Mouse (Mus musculus): ENCODE results near the gene Gm27021.
A peak's percentile ranks its signal among the peaks of the same experiment; 100 is the strongest.

Gene Gm27021

DNA sequence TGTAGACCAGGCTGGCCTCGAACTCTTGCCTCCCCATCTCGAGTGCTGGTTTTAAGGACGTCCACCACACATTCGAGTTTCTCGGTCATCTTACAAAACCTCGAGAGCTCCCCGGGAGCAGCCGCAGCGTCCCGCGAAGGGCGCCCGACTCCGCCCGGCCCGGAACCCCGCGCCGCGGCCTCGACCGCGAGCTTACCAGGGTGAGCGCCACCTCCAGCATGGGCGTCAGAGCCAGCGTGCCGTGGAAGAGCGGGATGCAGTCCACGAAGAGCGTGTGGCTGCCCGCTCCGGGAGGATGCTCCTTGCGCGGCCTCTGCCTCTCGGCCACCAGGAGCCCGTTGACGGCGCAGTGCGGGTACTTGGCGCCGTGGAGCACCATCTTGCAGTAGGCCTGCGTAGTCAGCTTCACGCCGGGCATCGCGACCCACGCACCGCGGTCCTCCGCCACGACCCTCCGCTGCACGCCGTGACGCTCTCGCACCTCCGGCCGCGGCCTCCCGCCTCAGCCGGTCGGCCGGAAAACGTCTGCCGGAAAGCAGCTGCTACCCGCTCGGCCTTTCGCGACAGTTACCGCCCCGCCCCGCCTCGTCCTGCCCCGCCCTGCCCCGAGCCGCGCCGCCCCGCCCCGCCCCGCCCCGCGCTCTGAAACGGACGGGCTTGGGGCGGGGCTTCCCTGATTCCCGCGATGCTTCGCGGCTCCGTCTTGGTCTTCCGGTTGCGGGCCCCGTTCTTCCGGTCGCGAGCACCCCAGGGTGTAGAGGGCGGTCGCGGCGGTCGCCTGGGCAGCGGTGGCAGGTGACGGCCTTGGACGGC lies at the start of gene Gm27021, which contains the start of gene Cox4i1:
Gene Gm27021, minus strand, starts transcription at position 519 of the 813 bp plus-strand sequence.
Gene Cox4i1, plus strand, starts transcription at position 662 of the 813 bp plus-strand sequence.
- peak; percentile 96 to 97 for DNase-seq

DNA sequence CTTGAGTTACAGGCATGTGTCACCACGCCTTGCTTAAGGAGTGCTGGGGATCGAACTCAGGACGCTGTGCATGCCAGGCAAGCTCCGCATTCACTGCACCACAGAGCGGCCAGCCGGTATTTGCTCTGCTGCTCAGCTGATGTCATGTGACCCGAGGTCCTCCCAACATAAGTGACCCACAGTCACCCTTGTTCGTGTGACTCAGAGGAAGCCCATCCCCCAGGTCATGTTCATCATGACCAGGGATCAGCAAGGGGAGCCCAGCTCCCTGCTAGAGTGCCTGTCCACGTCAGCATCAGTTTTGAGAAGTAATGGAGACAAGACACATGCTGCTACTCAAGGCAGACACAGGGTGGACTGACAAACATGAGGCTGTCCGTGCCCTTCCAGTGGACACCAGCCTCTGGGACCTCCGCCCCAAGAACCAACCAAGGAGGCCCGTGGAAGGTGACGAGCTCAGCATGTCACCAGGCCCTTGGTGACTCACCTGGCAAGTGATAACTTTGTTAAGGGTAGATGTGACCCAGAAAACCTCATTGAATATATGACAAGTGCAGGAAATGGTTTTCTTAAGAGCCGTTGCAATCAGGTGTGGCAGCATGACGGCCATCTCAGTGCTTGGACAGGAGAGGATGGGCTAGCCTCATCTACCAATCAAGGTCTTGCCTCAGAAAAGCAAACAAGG lies 48.3 kb upstream of the Gm27021 start:
- no peak for DNase-seq

DNA sequence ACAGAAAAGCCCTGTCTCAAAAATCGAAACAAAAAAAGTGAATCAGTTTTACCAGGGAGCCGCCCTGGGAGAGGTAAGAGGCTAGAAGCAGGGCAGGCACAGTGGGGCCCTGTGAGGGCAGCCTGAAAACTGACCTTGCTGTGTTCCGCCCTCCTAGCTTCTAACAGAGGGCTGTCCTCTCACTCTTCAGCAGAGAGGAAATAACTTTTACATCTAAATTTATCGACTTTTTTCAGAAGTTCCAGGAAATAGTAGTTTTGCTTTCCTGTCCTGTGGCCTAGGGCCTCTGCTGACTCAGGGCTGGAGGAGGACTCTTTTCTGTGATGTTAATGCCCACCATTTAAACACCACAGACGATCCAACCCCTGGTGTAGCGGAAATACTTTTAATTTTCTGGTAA lies 47.3 kb upstream of the Gm27021 start:
- DNase-seq = no peak

DNA sequence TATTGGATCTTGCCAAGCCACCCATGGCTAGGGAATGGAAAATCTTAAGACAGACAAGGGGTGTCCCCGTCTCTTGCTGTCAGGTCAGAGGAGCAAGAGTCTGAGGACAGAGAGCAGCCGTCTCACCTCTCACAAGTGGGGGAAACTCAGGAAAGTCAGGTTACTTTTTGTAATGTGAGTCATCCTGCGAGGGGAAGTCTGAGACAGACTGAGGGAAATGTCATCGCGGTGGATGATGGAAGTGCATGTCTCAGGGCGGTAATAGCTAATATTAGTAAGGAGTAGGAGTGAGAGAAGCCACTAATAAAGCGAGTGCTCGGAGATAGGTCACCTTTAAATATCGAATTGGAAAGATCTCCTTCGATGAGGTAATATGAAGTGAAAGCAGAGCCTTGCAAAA lies 41.3 kb upstream of the Gm27021 start:
- no peak for DNase-seq

DNA sequence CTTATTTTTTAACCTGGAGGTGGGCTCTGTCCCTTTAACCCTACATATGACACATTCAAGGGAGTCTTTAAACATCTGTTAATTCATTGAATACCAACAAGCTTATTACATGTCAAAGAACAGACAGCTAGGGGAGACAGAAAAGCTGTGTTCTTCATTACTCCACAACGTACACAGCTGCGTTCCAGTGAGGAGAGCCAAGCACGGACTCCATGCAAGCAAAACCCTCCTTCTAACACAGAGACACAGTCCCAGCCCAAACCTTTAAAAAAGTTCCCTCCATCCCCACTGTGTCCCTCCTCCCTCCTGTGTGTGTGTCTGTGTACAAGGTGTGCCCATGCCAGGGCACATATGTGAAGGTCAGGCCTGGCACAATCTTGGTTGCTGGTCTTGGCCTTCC lies 38.3 kb upstream of the Gm27021 start:
- DNase-seq = no peak

DNA sequence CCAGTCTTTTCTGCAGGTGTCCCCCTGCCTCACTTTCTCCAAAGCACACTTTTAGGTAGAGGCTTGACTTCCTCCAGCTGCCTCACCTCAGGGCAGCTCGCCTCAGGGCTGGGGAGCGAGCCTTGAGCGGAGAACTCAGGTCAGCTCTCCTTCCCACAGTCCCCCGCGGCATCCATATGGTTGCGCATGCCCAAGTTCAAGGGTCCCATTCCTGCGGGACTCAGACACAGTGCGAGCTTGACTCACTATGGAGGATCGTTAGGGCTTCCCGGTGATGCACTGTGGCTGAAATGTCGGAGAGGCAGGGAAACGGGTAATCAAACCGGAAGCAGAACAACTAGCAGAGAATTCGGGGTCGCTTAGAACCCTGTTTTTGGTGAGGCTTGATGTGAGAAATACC lies 37.3 kb upstream of the Gm27021 start:
- no peak for DNase-seq

DNA sequence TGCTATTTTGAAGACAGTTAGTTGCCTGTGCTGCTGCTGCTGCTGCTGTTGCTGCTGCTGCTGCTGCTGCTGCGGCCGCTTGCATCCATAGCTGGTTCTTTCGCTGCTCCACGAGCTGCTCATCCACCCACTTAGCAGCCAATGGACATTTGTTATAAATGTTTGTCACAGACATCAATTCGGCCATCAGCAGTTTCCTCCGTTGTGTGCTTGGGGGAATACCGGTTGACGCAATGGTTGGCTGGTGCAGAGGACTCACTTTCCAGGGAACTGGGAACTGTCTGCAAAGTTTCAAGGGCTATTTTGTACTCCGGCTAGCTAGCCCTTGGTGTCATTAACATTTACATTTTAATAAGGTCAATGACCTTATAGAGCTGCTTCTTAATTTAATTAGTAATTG lies 36.3 kb upstream of the Gm27021 start:
- DNase-seq = no peak

DNA sequence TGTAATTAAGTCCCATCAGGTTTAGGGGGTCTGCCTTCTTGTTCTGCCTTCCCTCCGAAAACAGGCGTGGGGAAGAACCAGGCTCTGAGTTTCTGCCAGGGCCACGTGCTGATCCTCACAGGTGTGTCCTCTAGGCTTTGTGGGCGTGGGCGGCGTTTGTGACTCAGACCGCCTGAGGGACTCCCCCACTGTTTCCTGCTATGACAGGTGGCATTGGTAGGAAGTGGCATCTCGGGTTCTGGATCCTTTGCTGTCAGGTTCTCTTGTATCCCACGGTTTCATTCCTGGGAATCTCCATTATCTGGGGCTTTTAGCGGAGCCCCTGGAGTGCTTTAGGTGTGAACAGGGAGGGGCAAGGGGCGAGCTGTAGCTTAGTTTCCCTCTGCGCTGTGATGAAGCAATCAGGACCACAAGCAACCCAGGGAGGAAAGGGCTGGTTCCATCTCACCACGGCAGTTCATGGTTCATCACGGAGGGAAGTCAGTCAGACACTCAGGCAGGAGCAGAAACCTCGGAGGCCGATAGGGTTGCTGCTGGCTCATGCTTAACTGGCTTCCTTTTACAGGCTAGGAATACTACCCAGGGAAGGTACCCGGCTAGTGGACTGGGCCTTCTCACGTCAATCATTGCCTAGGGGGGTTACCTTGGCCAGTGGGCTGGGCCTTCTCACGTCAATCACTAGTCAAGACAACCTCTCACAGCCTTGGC lies 34.0 kb upstream of the Gm27021 start:
- DNase-seq = no peak

DNA sequence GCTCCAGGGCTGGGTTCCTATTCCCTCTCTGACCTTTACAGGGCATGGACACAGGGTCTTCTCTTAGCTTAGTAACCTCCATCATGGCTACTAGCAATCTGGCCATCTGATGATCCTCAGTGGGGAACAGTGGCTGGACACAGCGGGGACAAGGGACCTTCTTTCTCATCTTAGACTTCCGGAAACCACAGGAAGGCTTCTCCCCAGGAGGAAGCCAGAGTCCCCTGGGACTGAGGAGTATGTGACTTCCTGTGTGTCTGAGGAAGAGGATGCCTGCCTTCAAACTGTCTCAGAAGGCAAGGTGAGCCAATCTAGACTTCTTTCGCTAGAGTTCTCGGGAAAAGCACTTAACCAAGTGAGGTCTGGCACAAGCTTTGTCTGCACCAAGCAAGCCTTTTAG lies 32.2 kb upstream of the Gm27021 start:
- no peak for DNase-seq

DNA sequence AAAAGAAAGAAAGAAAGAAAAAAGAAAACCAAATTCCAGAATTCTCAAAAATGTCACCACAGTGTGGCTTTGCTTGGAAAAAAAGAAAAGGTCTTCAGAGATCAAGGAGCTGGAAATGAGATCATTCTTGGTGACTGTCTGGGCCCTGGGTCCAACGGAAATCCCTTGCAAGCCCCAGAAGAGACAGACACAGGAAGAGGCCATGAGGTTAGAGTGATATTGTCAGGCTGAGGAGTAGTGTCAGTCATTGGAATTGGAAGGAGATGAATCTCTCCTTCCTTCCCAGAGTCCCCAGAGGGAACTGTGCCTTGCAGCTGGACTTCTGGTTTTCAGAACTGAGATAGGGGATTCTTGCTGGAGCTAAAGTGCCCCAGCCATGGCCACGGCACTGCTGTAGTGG lies 31.7 kb upstream of the Gm27021 start:
- no peak for DNase-seq

DNA sequence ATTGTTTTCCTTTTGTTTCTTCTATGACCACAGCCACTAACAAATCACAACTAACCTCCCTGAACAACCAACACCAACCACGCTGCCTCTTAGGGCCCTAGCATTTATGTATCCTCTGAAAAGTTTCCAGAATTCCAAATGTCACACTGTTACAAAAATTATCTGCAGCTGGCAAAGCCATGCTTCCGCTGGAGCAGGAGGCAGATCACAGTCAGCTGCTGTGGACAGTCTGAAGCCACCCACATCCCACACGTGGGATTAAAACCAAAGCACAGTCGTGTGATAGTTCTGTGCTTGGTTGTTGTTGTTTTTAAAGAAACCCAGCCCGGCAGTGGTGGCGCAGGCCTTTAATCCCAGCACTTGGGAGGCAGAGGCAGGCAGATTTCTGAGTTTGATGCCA lies 31.2 kb upstream of the Gm27021 start:
- DNase-seq = no peak

DNA sequence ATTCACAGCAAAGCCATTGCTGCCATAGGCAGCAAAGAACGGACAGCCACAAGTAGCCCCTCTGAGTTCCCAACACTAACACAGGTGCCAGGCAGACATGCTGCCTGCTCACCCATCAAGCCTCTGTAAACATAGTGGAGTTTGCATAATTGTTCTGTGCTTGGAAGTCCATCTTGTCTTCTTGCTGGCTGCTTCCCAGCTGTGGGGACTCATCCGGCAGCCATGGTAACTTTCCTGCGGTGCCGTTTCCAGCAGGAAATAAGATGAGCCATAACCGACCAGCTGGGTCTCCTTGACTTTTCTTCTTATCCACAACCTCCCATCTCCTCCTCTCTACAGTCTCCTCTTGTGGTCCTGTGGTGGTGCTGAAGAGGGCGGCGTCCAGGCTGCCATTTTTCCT lies 30.5 kb upstream of the Gm27021 start:
- peak in 1 of 2 experiments; percentile 30 for DNase-seq

DNA sequence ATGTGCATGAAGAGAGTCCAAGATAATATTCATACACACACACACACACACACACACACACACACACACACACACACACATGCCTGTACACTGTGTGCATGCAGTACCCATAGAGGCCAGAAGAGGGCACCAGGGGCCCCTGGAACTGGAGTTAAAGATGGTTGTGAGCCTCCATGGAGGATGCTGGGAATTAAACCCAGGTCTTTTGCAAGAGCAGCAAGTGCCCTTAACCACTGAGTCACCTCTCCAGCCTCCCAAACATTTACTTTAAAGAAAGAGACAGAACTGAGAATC lies 30.0 kb upstream of the Gm27021 start:
- DNase-seq = peak in 1 of 2 experiments; percentile 40

DNA sequence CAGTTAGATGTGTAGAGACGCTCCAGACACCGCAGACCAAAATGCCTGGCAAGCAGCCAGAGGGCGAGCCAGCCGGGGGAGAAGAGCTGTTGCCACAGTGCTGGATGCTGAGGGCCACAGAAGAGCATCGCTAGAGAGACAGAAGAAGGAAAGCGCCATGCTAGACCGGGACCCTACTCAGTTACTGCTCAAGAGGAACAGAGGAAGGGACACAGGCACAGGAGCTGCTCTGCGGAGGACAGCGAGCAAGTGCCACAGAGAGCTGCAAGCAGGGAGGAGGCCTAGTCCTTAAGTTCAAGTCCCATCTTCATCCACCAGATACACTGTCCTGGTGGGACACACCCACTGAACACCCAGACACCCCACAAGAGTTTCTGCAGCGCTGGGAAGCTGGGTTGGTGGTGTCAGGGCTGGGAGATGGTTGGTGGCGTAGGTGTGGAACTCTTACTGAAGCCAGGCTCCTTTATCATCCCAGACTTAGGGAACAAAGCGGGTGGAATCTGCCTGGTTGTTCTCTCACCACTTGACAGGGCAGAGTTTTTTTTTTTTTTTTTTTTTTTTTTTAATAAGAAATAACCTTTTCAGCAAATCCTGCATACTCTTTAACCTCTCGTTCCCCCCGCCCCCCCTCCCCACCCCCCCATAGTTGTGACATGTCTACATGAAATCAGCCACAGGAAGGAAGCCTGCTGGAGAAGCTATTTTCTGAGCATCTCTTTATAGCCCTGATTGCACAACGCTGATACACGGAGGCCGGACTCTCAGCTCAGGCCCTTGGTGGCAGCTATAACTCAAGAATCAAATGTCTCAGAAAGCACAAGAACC lies 29.5 kb upstream of the Gm27021 start:
- DNase-seq = peak in 1 of 2 experiments; percentile 54

DNA sequence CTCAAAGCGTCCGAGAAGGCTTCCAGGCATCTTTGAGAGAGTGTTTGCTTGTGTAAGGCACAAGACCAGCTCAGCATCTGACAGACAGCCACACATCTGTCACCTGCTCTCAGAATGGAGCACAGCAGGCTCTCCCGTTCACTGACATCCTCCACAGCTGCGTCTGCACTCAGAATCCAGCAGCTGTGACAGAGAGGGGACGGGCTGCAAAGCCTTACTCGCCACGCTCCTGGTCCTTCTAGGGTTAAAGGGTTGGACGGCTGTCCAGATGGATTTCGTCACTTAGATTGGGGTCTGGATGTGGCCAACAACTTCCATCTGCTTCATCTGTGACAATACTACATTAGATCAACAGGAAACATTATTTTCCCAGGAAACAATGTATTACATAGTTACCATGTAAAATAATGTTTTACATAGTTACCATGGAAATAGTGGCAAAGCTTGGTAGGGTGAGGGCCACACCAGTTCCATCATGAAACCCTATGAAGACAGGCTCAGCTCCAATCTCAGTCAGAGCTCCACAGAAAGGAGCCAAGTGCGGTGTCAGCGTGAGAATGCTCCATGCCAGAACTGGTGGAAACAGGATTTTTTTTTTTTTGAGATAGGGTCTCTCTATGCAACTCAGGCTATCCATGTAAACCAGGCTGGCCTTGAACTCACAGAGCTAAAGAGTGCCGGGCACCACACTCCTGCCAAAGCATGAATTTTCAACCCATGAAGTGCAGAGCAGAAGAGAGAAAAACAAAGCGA lies 28.7 kb upstream of the Gm27021 start:
- no peak for DNase-seq

DNA sequence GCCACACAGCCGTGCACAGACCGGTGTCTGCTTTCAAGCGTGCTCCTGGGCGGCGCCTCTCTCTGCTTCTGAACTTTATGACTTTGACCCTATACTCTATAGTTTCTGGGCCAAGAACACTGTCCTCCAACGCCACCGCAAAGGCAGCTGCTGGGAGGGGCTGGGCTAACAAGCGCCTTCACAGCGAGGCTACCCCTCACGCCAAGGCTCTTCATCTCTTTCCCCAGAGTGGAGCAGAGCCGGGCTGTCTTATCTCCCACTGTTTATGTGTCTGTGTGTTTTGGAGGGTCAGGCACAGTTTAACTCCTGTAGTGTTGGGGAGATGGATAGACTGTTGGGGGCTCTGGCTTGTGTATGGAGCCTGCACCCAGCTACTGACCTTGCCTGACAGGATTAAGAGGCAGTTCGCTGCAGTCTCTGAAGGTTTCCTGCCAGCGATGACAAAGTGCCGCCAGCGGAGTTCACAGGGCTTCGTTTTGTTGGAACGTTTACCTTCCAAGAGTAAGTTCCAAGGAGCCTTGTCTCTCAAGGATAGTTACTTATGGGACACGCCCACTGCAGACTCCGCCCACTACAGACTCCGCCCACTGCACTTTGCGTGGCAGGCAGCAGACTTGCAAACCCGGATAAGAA lies 26.1 kb upstream of the Gm27021 start:
- peak; percentile 75 to 79 for DNase-seq

DNA sequence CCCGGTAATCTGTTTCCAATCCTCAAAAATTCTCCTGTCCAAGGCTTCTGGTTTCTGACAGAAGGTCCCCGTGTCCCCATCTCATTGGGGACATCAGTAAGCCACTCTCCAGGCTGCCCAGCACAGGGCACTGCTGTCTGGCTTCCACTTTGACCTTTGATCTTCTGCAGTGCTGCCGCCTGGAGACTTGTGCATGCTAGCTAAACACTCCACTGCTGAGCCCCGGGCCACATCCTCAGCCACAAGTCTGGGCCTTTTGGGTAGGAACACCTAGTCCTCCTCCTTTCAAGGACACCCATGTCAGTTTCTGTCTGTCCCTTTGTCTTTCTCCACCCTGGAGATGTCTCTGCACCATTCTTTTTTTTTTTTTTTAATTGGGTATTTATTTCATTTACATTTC lies 25.1 kb upstream of the Gm27021 start:
- DNase-seq = peak in 1 of 2 experiments; percentile 61

DNA sequence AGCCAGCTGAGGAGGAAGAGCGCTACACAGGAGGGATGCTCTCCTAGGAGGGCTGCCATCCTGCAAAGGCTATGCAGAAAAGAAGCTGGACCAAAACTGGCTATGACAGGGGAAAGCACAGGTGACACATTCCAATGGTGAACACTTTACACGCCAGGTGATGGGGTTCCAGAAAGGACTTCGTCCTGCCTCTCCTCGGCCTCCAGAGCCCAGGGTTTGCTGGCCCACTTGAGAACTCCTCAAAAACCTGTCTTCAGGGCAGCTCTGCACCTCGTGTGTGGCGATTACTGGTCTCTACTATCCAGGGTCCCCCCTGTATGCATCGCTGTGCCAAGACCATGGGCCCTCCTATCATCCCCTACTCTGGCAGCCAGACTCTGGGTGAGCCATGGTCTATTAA lies 20.6 kb upstream of the Gm27021 start:
- no peak for DNase-seq

DNA sequence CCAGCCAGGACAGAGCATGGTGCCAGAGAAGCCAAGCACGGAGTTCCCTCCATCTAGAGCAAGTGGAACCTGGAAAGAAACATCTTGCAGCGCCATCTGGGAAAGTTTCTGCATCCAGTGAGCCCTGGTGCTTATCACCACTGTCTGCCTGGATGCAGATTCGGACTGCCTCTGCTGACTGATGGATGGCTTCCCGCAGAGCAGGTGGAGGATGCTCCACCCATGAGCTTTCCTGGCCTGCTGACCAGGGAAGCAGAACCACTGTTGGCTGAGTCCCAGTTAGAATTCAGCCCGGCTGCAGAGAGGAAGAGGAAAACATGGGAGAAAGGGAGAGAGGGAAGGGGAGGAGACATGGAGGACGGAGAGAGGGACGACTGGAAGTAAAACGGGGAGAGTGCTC lies 19.9 kb upstream of the Gm27021 start:
- DNase-seq = peak; percentile 67 to 84

DNA sequence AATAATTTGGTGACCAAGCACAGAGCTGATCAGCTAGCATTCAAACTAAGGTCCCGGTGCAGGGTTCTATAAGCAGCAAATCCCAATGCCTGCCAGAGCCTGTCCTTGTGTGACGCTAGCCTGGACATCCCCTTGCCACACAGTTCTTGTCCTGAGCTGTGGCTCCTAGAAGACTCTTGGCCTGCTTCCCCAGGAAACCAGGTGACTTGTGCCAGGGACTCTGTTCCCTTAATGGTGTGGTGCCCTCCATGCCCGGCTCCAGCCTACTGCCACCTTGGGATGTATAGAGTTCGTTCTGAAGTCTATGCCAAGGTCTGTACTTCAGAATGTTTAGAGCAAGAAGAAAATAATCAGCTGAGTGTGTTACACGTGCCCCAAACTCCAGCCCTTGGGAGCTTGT lies 18.7 kb upstream of the Gm27021 start:
- DNase-seq = no peak

DNA sequence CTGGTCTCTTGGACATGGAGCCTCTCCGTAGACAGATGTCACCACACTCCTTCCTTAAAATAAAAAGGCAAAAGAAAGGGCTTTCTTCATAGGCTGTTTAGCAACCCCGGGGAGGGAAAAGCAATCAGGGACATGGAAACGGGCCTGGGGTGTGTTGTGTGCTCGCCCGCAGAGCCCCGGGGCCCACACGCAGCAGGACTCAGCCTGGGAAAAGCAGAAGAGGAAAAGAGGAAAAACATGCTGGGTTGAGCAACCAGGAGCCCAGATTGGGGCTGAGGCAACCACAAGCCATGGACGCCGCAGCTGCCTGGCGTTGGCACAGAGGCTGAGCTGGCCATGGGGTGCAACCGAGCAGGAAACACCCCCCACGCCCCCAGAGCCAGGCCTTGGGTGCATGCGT lies 18.2 kb upstream of the Gm27021 start:
- no peak for DNase-seq

DNA sequence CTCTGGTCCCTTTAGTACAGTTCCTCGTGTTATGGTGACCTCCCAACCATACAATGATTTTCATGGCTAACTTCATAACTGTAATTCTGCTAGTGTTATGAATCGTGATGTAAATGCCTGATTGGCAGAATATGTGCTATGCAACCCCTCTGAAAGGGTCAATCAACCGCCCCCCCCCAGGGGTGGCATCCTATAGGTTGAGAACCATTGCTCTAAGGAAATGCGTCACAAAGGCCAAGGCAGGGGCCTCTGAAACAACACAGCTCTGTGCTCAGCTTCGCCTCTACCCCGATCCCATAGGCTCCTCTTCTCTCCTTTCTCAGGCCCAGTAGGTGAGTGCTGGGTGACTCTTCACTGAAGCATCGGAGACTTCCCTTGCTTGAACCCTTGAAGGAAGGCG lies 17.7 kb upstream of the Gm27021 start:
- no peak for DNase-seq

All from kidney, postnatal 25 days (tissue).